Mouse (Mus musculus) E14TG2a.4 (cell line): ENCODE measurements at regions not wholly inside any gene's neighbourhood (a gene's known extent, or its start where the extent isn't known, plus 50 kb on each side); places are given as distances from the start of the nearest gene placed in this dataset.

Experiments
- CTCF ChIP-seq: conservative IDR thresholded peaks from 2 replicates; pipeline ENCODE4 v1.5.1; 2014; ENCODE audit warnings: low read length
- POU5F1 ChIP-seq: IDR thresholded peaks from 2 replicates; pipeline ENCODE4 v1.6.1; 2014; ENCODE audit warnings: low read length, borderline replicate concordance

GRCm38 (mm10) chr6:100968080-100968856 lies 134.8 kb downstream of the Ppp4r2 start:
- TF ChIP-seq CTCF (no peak), POU5F1 (no peak)
